Mouse (Mus musculus) megakaryocyte progenitor cell, adult 5-6 weeks (primary cell): Measurements from ENCODE around the gene Mbnl1. TPM values are rescaled to one million over a fixed set of nuclear protein-coding genes. Genes with fewer than 3 reads are reported as not detected.

Experiments
- ATAC-seq: replicated peaks from 2 replicates; pipeline ENCODE4 v1.8.0; 2016; ENCODE audit warnings: mild to moderate bottlenecking, moderate TSS enrichment, inconsistent platforms; ENCODE audit not compliant: poor library complexity
- total RNA-seq, 2 experiments: library from RNA; stranded (forward) in 1 of 2; stranded (reverse) in 1 of 2; fragments of 157-497, 149-512 nt in 1 of 2; fragments of 200-1000 nt in 1 of 2; gene quantifications; 2 replicates each; pipeline versions ENCODE4 v1.2.3 to v1.2.4; 2015 to 2017

The Mbnl1 gene
- total RNA-seq (2015) (542 and 611 TPM in 2 replicates), total RNA-seq (2017) (545 and 581 TPM in 2 replicates)

- peak; percentile 43 for ATAC-seq
These were observed at the start of gene Mbnl1 for GRCm38 (mm10) chr3:60472681-60473177. Mbnl1 (plus strand) TSS chr3:60472830.

- ATAC-seq: no peak; the same call in 1 of the 2 replicates
These were observed 48.5 kb upstream of the Mbnl1 start for GRCm38 (mm10) chr3:60424148-60424547.

DNA sequence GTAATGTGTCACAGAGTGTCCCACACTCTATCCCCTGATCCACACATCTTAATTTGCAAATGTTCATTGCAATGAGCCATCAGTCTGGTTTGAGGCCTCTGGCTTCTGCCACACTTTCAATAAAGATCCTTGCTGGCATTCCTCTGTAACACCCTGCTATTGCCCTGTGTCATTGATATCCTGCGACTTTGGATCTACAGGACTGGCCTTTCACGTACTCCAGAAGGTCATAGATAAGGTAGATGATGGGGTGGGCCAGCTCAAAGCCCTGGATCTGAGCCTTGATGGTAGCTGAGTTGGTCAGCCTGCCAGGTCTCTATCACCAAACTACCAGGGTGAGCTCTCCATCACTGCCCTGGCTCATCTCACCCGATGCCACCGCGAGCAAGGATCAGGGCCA is 43.6 kb upstream of the Mbnl1 start:
- 0 out of 2 replicates have a peak, but pooled peaks have one; percentile 11 for ATAC-seq

DNA sequence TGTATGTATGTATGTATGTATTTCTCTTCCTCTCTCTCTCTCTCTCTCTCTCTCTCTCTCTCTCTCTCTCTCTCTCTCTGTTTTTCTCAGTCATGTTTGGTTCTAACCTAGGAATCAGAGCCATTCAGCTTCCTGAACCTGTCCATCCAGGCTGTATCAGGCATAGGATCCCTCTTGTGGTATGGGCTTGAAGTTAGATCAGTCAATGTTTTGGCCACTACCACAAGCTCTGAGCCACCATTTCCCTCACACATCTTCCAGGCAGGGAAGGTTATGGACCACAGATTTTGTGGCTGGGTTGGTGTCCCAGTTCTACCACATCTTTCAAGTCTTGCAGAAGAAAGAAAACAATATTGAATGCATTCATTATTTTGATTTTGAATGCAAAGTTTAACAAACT is 35.4 kb upstream of the Mbnl1 start:
- no peak for ATAC-seq

- peak; percentile 48 for ATAC-seq
These were observed 34.9 kb upstream of the Mbnl1 start for GRCm38 (mm10) chr3:60437678-60438232.

DNA sequence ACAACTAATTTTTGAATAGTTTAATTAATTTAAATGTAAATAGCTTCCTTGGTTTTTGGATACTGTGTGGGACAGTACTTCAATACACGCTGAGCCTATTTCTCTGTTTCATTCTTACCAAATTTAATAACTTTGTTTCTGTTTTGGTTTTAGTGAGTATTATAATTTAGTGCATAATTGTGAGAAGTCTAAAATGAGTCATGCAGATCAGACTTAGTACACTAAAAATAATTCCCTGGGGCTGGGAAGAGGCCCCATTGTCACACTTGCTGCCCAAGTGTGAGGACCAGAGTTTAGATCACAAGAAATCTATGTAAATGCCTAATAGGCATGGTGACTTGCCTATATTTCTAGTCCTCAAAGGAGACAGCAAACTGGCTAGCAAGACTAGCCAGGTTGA is 33.9 kb upstream of the Mbnl1 start:
- no peak for ATAC-seq

DNA sequence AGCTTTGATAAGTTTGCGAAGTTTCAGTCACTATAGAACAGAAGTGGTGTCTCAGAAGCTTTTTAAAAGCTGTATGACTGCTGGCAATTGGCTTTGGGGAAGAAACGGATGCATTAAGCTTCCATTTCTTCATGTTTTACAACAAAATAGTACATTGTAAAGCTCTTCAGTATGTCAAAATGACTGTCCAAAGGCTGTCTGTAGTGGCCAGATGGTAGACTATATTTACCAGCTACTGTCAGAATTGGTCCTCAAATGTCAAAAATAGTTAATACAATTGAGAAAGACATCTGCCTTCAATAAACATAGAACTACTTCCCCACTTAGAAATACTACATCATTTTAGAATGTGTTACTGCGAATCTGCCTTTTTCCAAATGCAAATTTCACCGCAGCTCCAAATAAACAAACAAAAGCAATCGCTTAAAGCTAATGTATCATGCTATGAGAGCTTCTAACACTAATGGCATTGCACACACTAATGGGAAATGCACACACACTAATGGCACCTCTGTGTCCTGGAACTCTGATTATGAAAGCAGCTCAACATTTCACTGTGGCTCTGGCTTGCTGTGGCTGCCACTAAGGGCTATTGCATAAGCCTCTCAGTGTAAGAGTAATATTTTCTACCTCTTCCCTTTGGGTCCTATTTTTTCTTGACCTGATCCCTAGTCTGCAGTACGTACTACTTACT is 10.7 kb upstream of the Mbnl1 start:
- peak; percentile 86 for ATAC-seq

DNA sequence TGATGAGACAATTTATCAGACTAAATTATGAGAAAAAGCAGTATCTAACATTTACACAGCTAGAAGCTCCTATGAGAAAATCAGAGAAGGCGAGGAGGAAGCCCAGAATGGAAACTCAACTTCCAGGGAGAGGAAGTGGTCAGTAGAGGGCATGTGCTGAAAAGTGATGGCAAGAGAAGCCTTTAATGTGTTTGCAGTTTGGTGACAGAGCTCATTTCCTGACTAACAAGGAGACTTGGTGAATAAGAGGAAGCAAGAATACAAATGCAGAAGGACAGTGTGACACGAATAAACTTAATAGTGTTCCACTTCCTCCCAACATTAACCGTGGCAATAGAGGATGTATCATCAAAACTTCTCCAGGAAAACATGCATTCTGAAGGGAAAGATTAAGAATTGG is 4.0 kb upstream of the Mbnl1 start:
- peak; percentile 76 for ATAC-seq

DNA sequence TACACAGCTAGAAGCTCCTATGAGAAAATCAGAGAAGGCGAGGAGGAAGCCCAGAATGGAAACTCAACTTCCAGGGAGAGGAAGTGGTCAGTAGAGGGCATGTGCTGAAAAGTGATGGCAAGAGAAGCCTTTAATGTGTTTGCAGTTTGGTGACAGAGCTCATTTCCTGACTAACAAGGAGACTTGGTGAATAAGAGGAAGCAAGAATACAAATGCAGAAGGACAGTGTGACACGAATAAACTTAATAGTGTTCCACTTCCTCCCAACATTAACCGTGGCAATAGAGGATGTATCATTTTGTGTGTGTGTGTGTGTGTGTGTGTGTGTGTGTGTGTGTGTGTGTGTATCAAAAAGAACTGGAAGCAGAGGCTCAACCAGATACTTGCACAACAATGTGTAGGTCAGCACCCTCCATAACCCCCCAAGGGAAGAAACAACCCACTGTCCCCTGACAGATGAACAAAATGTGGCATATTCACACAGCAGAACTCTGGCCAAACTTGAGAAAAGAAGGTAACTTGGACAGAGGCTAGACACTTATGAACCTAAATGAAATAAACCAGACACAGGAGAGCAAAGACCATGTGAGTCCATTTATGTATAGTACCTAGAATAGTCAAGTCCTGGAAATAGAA is 3.3 kb upstream of the Mbnl1 start:
- peak; percentile 64 for ATAC-seq

- peak; percentile 17 for ATAC-seq
These were observed 484 bp upstream of the Mbnl1 start for GRCm38 (mm10) chr3:60472011-60472680.

GRCm38 (mm10) chr3:60473861-60474653 is 1.4 kb downstream of the Mbnl1 start:
- ATAC-seq: peak; percentile 25; the same call in 1 of the 2 replicates

DNA sequence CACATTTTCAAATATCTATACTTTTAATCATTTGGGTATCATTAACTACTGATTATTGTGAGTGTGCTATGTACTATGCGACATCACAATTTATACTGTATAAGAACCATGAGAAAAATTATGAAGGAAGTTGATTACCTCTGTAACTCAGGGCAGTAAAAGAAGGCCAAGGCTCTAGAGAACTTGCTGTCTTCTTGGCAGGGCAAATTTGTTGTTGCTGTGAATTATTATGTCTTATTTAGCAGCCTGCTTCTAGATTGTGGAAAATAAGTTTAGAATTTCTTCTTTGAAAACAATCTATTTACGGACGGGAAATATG is 2.0 kb downstream of the Mbnl1 start:
- ATAC-seq: no peak

GRCm38 (mm10) chr3:60475055-60475454 is 2.4 kb downstream of the Mbnl1 start:
- no peak for ATAC-seq

- no peak for ATAC-seq
These were observed 4.2 kb downstream of the Mbnl1 start for GRCm38 (mm10) chr3:60476751-60477255.

DNA sequence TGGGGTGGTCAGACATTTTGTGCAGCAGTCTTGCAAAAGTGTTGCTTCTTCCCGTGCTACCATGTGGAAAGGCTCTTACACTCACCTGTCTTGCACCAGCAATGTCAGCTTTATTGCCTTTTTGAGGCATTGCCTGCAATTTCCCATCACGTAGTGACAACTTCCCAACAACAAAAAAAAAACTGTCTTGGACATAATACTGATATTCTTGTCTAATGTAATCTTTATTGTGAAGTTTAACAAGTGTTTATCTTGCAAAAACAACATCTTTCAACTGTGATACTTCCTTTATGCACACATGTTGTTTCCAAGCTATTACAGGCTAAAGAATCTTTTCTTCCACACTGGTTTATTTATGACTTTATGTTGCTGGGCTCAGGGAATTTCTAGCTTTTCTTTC is 5.8 kb downstream of the Mbnl1 start:
- 0 out of 2 replicates have a peak, but pooled peaks have one; percentile 2 for ATAC-seq

- ATAC-seq: peak; percentile 3; the same call in 1 of the 2 replicates
These were observed 8.1 kb downstream of the Mbnl1 start for GRCm38 (mm10) chr3:60480716-60481115.

- peak; percentile 55 for ATAC-seq
These were observed 9.2 kb downstream of the Mbnl1 start for GRCm38 (mm10) chr3:60481740-60482399.

- peak; percentile 16; the same call in 1 of the 2 replicates for ATAC-seq
These were observed 10.7 kb downstream of the Mbnl1 start for GRCm38 (mm10) chr3:60483305-60483704.

DNA sequence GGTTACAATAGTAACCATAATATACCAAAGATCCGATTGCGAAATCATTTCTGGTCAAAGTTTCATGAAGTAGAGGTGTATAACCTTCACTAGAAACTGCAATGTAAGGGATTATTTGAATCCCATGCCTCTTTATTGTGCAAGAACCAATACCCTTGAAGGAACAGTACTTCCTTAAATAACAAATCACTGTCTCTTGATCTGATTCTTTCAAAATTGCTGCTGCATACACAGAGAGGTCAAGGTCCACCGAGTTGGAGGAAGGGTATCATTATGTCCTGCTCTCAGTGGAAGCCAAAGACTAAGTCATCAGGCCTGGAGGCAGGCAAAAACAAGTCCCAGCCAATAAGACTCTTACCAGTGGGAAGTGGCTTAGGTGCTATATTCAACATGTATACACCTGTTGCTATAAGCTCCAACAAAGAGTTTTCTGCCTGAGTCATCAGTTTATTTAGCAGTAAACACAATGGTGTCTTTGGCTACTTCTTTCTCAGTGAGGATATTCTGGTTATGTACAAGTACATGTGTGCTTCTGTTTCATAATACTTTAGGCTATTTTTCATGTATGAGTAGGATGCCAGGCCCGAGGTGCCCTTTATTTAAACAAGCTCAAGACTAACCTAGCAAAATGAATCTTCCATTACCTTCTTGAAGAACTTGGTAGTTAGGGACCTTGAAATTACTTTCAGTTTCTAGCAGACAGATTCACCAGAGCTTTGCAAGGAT is 13.5 kb downstream of the Mbnl1 start:
- ATAC-seq: peak; percentile 35
